Mouse (Mus musculus) small intestine, adult 2 months (tissue): ENCODE measurements at regions not wholly inside any gene's neighbourhood (a gene's known extent, or its start where the extent isn't known, plus 50 kb on each side); places are given as distances from the start of the nearest gene placed in this dataset.

ENCODE experiments used
- CTCF ChIP-seq: fragments of 200-500 bp; IDR thresholded peaks from 2 replicates; pipeline ENCODE4 v1.5.1; 2012; ENCODE audit warnings: low read depth, mild to moderate bottlenecking, control low read depth, inconsistent platforms, low read length, moderate library complexity, mixed read lengths; ENCODE audit not compliant: insufficient replicate concordance, insufficient read length; ENCODE audit errors: extremely low read depth
- POLR2A ChIP-seq: fragments of 200-500 bp; IDR thresholded peaks from 2 replicates; pipeline ENCODE4 v1.6.1; 2012; ENCODE audit warnings: low read depth, mild to moderate bottlenecking, control low read depth, inconsistent platforms, low read length, moderate library complexity

- no peak for TF ChIP-seq POLR2A
- no peak for TF ChIP-seq CTCF
Observed at GRCm38 (mm10) chr14:68784395-68784794, 509.7 kb downstream of the Synb start.
